Mouse (Mus musculus): Measurements from ENCODE around the gene Zc3h6. TPM values are rescaled to one million over a fixed set of nuclear protein-coding genes. Genes with fewer than 3 reads are reported as not detected.
A peak's percentile ranks its signal among the peaks of the same experiment; 100 is the strongest.

Zc3h6 gene
- polyA plus RNA-seq, 1 experiment from 2014 or later = 4.3 TPM

- peak within 1 kb of the TSS; percentile 77 for H3K9ac ChIP-seq
- peaks cover 30% of the 10 kb centered on the region for H3K4me1 ChIP-seq
- H3K4me2 ChIP-seq = peak within 1 kb of the TSS; percentile 79
- under 1% methylated on average over 62 of the region's 62 CpGs for WGBS
- H3K36me3 ChIP-seq (replicated peaks) = no peaks in the 10 kb centered on the region
- peak within 1 kb of the TSS; percentile 84 for H3K27ac ChIP-seq
- H3K27me3 ChIP-seq (replicated peaks) = no peaks in the 10 kb centered on the region
- peak; percentile 96 for ATAC-seq (replicated peaks)
- H3K4me3 ChIP-seq = peak within 1 kb of the TSS; percentile 70
- no peaks in the 10 kb centered on the region for H3K9me3 ChIP-seq
Measured at GRCm38 (mm10) chr2:129065437-129066282, 98.5 kb downstream of the Zc3h6 start, which contains the start of gene Ttl. Gene Ttl, plus strand, starts transcription at chr2:129065942.

DNA sequence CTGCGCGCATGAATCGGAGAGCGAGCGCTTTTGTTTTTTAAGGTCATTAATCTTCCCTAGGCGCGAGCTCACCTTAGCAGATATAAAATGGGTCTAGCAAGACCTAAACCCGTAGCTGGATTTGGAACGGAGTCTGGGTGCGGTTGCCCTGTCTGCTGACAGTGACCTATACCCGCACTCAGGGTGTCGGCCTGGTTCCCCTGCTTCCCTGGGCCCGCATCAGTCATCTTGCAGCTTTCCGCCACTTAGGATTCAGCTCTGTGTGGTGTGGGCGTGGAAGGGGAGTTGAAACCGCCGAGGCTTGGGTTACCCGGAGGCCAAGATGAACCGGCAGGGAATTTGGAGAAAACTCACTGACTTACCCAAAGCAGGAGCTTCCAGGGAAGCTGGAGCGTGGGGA, 99.1 kb downstream of the Zc3h6 start:
- Histone ChIP-seq H3K4me2 (peak overlapping the region; percentile 79), H3K9ac (peak overlapping the region; percentile 77), H3K27ac (peak overlapping the region; percentile 84), H3K36me3 (replicated peaks) (no peaks in the 10 kb centered on the region), H3K4me1 (peaks cover 30% of the 10 kb centered on the region), H3K9me3 (no peaks in the 10 kb centered on the region), H3K4me3 (peak overlapping the region; percentile 70), H3K27me3 (replicated peaks) (no peaks in the 10 kb centered on the region)
- under 1% methylated on average over 20 of the region's 20 CpGs for WGBS
- peak; percentile 85 for ATAC-seq (replicated peaks)

Small RNA genes lying within 50 kb of the gene (microRNA-seq; reads per million reads assigned to microRNA genes)
- not detected for gene Gm22859

Other genes starting within 250 kb of the Zc3h6 start
- gene Tmem87b, start 149.3 kb upstream of the Zc3h6 start, polyA plus RNA-seq (2015; fragmentation: Nextera tagmentation; extraction: Ambion mirVana) = 36.8 and 38.9 TPM in 2 replicates
- 1.9 and 2.2 TPM in 2 replicates for gene Fbln7, start 104.4 kb upstream of the Zc3h6 start, polyA plus RNA-seq (2015; fragmentation: Nextera tagmentation; extraction: Ambion mirVana)
- 13.0 and 14.8 TPM in 2 replicates for gene Zc3h8, start 23.3 kb upstream of the Zc3h6 start, polyA plus RNA-seq (2015; fragmentation: Nextera tagmentation; extraction: Ambion mirVana)
- gene Gm10762, start 323 bp downstream of the Zc3h6 start, polyA plus RNA-seq (2015; fragmentation: Nextera tagmentation; extraction: Ambion mirVana) = 19.1 and 19.7 TPM in 2 replicates
- 0.87 and 1.0 TPM in 2 replicates for gene Vinac1, start 80.8 kb downstream of the Zc3h6 start, polyA plus RNA-seq (2015; fragmentation: Nextera tagmentation; extraction: Ambion mirVana)
- 32.2 and 32.9 TPM in 2 replicates for gene Ttl, start 98.5 kb downstream of the Zc3h6 start, polyA plus RNA-seq (2015; fragmentation: Nextera tagmentation; extraction: Ambion mirVana)
- 17.1 and 17.5 TPM in 2 replicates for gene Polr1b, start 133.6 kb downstream of the Zc3h6 start, polyA plus RNA-seq (2015; fragmentation: Nextera tagmentation; extraction: Ambion mirVana)
- 19.6 and 20.3 TPM in 2 replicates for gene Chchd5, start 162.3 kb downstream of the Zc3h6 start, polyA plus RNA-seq (2015; fragmentation: Nextera tagmentation; extraction: Ambion mirVana)
- gene Slc20a1, start 231.4 kb downstream of the Zc3h6 start, polyA plus RNA-seq (2015; fragmentation: Nextera tagmentation; extraction: Ambion mirVana) = 57.4 and 60.4 TPM in 2 replicates

Measured in midbrain, embryonic 15.5 days (tissue).